Mouse (Mus musculus) retina, adult 2 months (tissue): ENCODE results near the gene Ly6g6c.

Experiments
- DNase-seq: peaks from one replicate; pipeline ENCODE4 v3.0.0-alpha.2; 2012; ENCODE audit warnings: low read depth, low spot score

Ly6g6c gene

DNA sequence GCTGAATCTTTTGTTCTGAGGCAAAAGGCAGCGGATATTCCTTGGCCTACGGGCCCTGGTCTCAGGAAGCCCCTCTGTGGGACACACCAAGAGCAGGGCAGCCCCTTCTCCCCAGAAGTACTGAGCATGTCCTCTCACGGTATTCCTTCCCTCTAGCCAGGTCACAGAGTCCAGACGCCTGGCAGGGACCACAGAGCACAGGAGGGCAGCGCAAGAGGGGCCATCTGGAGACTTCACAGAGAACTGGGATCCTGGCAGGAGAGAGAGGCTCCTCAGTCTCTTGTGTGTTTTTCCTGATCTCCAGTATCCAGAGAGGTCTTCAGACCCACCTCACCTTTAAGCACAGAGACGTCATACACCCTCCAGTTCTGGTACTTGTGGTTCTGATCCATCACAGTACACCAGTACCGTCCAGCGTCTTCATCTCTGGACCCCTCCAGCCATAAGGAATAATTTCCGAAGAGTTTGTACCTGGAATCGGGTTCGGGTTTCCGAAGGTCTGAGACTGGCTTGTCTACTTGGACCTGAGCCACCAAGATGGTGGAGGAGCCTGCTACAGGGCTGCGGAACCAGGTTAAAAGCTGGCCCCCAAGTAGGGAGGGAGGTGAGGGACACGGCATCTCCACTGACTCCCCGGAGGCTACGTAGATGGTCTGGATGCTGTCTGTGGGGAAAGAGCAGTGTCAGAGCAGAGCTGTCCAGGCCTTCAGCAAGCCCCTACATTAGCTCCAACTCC, 17.8 kb downstream of the Ly6g6c start:
- no peak for DNase-seq

DNA sequence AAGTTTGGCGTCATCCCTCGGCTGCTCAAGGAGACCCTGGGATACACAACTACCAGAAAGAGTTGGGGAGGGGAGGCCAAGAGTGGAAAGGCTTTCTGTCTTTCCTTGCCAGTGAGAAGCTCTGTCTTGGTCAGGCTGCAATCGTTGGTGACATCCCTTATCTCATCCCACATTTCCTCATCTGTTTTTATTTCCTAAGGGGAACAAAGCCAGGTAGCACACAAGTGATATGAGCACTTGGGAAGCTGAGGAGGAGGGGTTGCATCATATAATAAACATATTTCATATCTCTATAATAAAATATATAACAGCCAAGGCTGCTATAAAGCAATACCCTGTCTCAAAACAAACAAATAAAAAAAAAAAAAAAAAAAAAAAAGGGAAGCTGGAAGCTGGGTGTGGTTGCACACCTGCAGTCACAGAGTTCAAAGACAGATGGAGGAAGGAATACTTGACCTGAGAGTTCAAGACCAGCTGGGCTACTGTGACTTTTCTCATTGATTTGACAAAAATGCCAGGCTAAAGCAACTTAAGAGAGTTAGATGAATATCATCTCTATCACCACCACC, 18.8 kb downstream of the Ly6g6c start:
- no peak for DNase-seq

DNA sequence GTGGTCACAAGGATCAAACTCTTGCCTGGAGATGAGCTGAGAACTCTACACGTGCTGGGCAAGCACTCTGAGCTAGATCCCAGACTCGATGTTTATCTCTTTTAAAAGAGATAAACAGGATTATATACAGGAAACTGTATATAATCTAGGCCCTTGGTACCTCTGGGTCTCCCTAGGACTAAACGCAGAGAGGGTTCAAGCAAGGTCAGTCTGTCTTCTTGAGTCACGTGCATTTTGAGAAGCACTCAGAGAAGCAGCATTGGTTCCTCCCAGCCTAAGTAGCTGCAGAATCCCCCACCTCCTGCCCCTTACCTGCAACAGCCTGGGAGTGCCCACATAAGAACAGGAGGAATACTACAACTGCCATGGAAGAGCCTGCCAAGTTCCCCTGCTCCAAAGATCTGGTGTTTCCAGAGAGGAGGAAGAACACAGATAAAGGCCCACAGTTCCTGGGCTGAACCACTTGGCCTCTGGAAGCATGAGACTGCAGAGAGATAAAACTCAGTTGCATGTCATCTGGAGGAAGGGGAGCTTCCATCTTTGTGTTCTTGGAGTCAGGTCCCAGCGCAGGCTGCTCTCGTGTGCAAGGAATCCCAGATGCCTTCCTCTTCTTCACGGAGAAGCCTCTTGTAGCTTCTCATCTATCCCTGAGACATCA, 20.1 kb downstream of the Ly6g6c start, which contains the start of gene Ly6g6f:
Gene Ly6g6f, minus strand, starts transcription at position 403 of the 658 bp plus-strand sequence.
- DNase-seq: no peak

DNA sequence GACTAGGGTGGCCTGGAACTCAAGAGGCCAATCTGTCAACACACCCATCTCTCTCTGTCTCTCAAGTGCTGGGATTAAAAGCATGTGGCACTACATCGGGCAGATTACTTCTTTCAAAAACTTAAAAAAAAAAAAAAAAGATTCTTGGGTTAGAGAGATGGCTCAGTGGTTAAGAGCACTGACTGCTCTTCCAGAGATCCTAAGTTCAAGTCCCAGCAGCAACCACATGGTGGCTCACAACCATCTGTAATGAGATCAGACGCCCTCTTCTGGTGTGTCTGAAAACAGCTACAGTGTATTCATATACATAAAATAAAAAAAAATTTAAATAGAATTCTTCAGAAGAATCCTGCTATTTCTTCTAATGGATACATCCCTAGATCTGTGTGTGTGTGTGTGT, 23.0 kb downstream of the Ly6g6c start:
- DNase-seq: no peak

DNA sequence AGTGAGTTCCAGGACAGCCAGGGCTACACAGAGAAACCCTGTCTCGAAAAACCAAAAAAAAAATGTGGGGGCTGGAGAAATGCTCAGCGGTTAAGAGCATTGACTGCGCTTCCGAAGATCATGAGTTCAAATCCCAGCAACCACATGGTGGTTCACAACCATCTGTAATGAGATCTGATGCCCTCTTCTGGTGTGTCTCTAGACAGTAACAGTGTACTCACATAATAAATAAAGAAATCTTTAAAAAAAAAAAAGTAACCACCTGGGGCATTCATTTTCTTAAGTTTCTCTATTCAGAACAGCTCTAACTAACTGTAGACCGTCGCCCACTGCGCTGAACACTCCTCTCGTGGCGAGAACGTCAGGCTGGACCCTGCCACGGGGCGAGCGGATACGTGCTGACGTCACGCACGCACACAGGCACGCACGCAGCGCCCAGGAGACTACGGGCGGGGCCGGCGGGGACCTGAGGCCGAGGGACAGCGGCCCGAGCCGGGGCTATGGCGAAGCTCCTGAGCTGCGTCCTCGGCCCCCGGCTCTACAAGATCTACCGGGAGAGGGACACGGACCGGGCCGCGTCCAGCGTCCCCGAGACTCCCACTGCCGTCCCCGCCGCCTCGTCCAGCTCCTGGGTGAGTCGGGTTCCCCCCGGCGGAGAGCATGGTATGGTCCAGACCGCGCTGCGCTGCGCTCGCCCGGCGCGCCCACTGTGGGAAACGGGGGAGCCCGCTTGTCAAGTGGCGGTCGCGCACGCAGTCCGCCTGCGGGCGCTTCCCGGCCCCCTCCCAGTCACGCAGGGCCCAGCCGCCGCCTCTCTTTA, 23.8 kb downstream of the Ly6g6c start, which contains the start of gene Abhd16a:
Gene Abhd16a, plus strand, starts transcription at position 439 of the 820 bp plus-strand sequence.
- DNase-seq: peak; percentile 86

DNA sequence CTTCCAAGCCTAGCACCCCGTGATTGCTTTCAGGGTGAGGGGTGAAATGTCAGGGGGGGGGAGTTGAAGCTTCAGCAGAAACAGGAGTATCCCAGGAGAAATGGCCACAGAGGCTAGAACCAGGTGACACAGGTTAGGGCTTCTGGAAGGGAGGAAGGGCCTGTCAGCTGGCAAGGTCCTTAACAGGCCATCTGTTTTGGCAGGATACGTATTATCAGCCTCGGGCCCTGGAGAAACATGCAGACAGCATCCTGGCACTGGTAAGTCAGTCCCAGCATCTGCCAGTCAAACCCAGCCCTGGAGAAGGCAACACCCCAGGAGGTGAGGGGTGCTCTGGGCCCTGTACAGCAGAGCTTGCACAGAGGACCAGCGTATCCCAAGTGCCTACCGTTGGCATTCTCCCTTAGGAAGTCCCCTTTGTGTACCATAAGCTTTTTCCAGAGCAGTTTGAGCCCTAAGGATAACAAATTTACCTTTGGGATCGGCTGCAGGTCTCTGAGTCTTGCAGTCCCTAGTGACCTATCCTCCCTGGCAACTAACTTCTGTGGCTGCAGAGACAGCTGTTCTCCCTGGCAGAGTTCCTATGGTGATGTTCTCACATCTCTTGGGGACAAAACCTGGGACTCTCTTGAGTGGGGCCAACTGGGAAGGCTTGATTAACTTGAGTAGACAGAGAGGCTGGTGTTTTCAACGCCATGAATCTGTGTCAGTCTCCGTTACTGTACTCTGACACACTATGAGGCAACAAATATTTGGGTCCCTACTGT, 25.2 kb downstream of the Ly6g6c start:
- no peak for DNase-seq

DNA sequence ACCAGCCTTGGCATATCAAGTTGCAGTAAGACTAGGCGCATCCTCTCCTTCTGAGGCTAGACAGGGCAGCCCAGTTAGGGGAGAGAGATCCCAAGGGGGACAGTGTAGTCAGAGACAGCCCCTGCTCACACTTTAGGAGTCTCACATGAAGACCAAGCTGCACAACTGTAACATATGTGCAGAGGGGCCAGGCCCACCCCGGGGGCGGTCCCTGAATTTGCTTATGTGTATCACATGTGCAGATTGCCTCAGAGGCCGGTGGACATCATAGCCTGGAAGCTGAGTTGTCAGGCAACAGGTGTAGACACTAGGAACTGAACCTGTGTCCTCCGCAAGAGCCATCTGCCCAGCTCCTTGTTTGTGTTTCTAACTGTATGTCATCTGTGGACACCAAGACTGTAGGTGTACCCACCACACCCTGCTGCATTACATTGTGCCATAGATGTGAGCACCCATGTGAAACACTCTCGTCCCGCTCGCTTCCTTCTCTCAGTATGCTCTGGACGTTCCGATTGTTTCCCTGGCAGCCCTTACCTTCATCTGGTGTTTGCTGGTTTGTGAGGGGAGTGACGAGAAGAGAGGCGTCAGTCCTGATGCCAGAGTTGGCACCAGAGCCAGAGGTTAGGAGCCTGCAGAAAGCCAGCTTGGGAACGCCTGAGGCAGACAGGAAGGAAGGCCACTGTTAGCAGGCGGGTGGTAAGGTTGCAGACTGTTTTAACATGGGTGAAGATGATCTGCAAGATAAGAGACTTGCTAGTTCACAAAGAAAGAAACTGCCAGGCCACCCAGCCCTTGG, 27.4 kb downstream of the Ly6g6c start:
- no peak for DNase-seq

DNA sequence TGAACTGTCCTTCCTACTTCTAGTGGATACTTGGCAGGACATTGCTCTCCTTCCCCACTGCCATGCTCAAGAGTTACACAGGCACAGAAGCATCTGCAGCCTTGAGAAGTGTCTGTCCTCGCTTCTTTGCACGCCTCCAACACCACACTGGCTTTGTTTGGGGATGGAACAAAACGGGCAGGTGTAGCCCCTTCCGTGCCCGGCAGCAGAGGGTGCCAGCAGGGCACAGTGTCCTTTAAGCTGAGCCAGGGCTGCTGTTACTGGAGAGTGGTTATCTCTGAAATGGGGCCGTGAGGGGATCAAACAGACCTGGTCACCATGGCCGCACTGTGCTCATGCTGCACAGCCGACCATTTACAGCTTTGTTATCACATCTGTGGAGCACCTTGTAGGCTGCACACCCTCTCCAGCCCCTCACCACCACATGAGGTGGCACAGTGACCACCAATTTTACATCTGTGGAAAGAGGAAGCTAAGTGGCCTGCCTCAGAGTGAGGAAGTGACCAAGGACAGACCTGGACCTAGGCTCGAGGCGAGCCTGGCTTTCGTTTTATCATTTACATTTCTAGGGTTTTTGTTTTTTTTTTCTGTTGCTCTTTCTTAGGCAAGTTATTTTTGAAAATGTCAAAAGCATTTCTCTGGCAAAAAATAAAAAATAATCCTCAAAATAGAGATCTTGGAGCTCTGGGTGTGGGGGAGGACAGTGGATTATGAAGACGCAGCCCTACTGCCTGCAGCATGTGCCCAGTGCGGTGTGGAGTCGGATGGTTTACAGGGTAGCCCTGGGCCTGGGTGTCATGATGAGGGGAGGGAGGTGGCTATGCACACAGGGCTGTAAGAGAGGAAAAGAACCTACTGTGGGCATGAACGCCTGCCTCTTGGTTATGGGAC, 29.5 kb downstream of the Ly6g6c start:
- no peak for DNase-seq

DNA sequence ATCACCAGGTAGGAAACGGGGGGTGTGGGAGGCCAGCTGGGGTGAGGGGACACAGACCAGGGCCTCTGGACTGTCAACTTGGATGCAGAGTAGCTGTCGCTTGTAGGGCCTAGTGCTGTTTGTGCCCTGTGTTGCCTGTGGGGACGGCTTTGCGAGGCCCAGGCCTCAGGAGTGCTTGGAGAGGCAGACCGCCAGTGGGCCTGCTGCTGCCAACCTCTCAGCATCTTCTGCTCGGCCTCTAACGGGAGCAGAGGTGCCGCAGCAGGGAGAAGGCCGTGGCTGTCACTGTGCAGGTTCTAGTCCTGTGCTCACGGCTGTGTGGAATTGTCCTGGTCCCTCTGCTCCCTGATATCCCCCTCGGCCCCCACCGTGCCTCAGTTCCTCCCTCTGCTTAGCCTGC, 31.4 kb downstream of the Ly6g6c start:
- DNase-seq: no peak

DNA sequence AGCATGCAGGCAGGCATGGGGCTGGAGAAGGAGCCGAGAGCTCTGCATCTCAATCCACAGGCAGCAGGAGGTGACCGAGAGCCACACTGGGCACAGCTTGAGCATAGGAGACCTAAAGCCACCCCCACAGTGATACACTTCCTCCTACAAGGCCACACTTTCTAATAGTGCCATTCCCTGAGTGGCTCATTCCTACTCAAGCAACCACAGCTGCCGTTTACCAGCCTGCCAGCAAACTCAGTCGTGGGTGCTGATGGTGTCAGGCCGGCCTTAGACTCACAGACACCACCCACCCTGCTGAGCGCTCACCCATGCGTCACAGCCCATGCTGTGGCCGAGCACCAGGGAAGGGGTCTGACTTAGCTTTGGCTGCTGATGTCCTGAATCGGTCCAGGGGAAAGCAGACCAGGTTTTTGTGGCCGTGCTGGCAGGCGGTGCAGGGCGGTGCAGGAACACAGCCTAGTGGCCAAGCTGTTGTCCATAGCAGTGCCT, 32.0 kb downstream of the Ly6g6c start:
- no peak for DNase-seq

DNA sequence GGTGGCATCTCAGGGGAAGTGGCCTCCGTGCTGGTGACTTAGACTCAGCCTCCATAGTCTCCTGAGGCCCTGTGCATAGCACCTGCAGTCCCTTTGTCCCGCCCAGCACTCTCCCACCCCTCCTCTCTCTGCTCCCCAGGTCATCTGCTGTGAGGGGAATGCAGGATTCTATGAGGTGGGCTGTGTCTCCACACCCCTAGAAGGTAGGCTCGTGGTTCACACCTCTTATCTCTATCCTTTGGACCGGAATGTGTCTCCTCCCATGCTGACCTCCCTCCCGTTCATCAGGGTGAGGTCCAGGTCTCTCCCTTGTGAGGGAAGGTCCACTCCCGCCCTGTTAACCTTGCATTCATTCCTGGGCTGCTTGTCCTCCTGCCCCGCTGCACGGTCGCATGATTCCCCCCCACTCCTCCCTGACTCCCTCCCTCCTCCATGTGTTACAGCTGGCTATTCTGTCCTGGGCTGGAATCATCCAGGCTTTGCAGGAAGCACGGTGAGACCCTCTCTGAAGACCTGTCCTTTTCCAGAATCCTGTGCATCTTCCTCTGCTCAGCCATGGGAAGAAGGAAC, 35.1 kb downstream of the Ly6g6c start:
- no peak for DNase-seq

DNA sequence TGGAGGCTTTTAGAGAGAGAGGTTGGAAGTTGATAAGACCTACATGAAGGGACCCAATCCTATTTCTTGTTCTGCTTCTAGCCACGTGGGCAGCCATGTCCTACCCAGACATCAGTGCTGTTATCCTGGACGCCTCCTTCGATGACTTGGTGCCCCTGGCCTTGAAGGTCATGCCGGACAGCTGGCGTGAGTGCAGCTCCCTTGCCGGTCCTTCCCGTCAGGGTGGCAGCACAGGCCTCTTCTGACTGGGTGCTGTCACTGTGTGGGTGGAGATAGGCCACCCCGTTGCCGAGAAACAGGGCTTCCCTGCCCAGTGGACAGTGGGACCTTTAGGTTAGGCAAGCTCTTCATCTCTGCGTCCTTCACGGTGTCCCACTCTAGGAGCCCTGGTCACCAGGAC, 36.0 kb downstream of the Ly6g6c start:
- no peak for DNase-seq

DNA sequence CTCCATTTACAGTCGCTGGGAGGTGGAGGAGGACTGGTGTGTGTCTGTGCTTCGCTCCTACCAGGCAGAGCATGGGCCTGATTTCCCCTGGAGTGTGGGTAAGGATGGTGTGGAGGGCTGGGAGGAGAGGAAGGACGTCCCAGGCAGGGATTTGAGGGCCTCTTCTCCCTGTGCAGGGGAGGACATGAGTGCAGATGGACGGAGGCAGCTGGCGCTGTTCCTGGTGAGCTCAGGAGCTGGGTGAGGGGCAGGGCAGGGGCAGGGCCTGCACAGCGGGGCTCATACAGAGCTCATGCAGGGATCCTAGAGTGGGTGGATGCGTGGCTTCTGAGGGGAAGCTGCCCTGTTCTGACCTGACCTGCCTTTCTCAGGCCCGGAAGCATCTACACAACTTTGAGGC, 37.1 kb downstream of the Ly6g6c start:
- no peak for DNase-seq

DNA sequence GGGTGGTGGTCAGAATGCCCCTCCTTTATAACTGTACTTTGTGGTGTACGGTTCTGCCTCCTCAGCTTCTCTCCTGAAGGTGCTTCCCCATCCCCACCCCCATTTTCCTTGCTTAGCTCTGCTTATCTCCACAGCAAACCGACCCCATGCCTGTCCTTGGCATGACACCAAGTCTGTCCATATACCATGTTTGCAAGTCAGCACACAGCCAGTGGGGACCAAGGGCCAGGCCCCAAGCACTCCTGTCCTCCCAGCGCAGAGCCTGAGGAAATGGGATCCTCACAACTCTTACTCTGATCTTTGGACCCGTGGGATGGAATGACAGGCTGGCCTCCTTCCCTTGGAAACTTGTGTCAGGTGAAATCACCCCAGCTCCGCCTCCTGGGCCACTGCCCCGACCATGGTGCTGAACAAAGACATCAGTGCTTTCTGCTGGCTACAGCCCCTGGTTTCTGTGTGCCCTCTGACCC, 38.1 kb downstream of the Ly6g6c start:
- DNase-seq: no peak

DNA sequence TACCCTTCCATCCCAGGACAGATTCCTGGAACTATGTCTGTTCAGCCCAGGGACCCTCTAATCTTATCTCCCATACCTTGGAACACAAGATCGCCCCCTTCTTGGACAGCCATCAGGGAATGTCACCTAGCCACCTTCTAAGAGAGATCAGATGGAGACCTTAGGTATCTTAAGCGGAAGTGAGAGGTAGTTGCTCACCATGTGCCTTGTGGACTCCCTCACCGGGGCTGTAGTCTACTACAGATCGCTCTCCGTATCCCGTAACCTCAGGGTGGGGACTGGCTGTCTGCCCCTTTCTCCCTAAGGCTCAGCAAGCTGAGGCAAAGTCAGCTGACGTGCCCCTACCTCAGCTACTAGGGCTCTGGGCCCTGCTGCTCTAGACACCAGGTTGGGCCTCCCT, 38.9 kb downstream of the Ly6g6c start:
- no peak for DNase-seq

DNA sequence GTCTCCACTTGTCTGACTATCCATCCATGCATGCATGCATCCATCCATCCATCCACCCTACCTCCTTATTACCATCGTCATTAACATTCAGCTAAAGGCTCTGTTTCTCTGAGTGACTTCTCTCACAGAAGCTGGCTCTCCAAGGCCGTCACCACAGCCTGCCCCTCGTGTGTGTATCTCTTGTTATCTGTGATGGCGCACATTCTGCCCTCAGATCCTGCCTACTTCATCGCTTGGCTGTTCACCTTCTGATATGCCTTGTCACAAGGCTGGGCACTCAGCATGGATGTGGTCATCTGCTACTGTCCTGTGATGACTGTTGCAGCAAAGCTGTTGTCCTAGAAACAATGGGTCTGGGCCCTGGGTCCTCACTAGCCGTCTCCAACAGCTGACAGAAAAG, 39.6 kb downstream of the Ly6g6c start:
- DNase-seq: no peak

DNA sequence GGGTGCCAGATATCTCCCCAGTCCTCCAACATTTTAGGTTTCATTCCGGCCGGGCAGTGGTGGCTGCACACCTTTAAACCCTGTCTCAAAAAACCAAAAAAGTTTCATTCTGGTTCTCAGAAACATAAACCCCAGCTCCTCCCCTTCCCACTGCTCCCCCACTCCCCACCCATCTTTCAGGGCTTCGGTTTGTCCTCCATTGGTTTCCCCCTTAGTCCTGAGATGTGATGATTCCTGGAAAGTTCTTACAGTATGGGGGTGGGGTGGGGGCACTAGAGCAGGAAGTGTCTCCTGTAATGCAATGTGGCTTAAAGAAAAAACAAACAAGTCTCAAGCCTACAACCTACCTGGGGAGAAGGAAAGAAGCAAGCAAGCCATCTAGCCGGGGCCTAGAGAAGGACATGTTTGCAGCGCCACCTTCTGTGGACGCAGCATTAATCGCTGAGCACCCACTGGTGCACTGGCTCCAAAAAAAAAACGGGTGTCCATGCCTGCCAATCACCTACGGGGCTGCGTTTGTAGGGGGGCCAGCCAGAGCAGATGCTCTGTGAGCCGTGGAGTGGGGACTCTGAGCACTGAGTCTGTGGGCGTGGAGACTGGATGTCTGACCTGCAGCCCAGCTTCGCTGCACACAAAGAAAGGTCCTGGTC, 40.7 kb downstream of the Ly6g6c start:
- no peak for DNase-seq

DNA sequence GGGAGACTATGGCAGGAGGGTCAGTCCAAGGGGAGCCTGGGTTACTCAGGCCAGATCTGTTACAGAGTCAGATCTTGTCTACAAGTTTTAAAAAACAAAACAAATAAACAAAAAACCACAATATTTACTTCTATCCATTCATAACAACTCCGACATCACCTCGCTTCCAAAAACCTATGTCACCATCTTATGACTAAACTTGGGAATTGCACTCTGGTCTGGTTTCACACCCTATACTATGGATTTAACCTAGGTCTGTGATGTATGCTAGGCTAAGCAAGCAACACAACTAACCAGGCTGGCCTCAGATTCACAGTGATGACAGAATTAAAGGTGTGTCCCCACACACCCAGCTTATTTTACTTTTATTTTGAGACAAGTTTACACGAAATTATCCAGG, 41.3 kb downstream of the Ly6g6c start:
- no peak for DNase-seq
